Mouse (Mus musculus): ENCODE results near the gene Ganc. TPM values are rescaled to one million over a fixed set of nuclear protein-coding genes. Genes with fewer than 3 reads are reported as not detected.
A peak's percentile ranks its signal among the peaks of the same experiment; 100 is the strongest.

Ganc gene
- polyA plus RNA-seq, 1 experiment from 2014 or later, result 9.8 TPM

- Histone ChIP-seq H3K4me1 (ENCODE audit: control insufficient read depth, insufficient read depth, low read length) (no peaks in the 10 kb centered on the region), H3K36me3 (ENCODE audit: control insufficient read depth, insufficient read depth, low read length) (peaks cover 13% of the 10 kb centered on the region), H3K27me3 (ENCODE audit: control insufficient read depth, insufficient read depth, low read depth, low read length) (no peaks in the 10 kb centered on the region), H3K9ac (ENCODE audit: low read depth, low read length) (no peak overlapping the region), H3K27ac (ENCODE audit: low read length) (no peak overlapping the region), H3K4me3 (ENCODE audit: low read depth, low read length) (no peak overlapping the region), H3K9me3 (replicated peaks; ENCODE audit: control insufficient read depth, low read length, poor library complexity, severe bottlenecking) (no peaks in the 10 kb centered on the region), H3K4me2 (ENCODE audit: low read length) (no peak overlapping the region)
- ATAC-seq, result no peak
Observed at GRCm38 (mm10) chr2:120392406-120392805, 11.3 kb upstream of the Ganc start.

- no peak overlapping the region for H3K4me2 ChIP-seq (ENCODE audit: low read length)
- H3K4me1 ChIP-seq (ENCODE audit: control insufficient read depth, insufficient read depth, low read length), result peaks cover 10% of the 10 kb centered on the region
- peaks cover 4% of the 10 kb centered on the region; the same call in 1 of the 2 replicates for H3K36me3 ChIP-seq (ENCODE audit: control insufficient read depth, insufficient read depth, low read length)
- no peak overlapping the region for H3K4me3 ChIP-seq (ENCODE audit: low read depth, low read length)
- H3K9me3 ChIP-seq (replicated peaks; ENCODE audit: control insufficient read depth, low read length, poor library complexity, severe bottlenecking), result no peaks in the 10 kb centered on the region
- H3K27ac ChIP-seq (ENCODE audit: low read length), result no peak overlapping the region
- H3K9ac ChIP-seq (ENCODE audit: low read depth, low read length), result no peak overlapping the region
- ATAC-seq, result no peak
- 89% methylated on average over 1 of the region's 1 CpGs for WGBS
- H3K27me3 ChIP-seq (ENCODE audit: control insufficient read depth, insufficient read depth, low read depth, low read length), result no peaks in the 10 kb centered on the region
Observed at GRCm38 (mm10) chr2:120397951-120398350, 5.7 kb upstream of the Ganc start.

- Histone ChIP-seq H3K36me3 (ENCODE audit: control insufficient read depth, insufficient read depth, low read length) (no peaks in the 10 kb centered on the region), H3K9ac (ENCODE audit: low read depth, low read length) (no peak overlapping the region; the same call in 1 of the 2 replicates), H3K4me3 (ENCODE audit: low read depth, low read length) (peak overlapping the region; percentile 88; the same call in 1 of the 2 replicates), H3K4me2 (ENCODE audit: low read length) (peak overlapping the region; percentile 69), H3K4me1 (ENCODE audit: control insufficient read depth, insufficient read depth, low read length) (peaks cover 21% of the 10 kb centered on the region), H3K9me3 (replicated peaks; ENCODE audit: control insufficient read depth, low read length, poor library complexity, severe bottlenecking) (no peaks in the 10 kb centered on the region), H3K27ac (ENCODE audit: low read length) (no peak overlapping the region), H3K27me3 (ENCODE audit: control insufficient read depth, insufficient read depth, low read depth, low read length) (no peaks in the 10 kb centered on the region)
- WGBS, result 62% methylated on average over 3 of the region's 3 CpGs
- no peak for ATAC-seq
Observed at GRCm38 (mm10) chr2:120402813-120403212, 883 bp upstream of the Ganc start.

DNA sequence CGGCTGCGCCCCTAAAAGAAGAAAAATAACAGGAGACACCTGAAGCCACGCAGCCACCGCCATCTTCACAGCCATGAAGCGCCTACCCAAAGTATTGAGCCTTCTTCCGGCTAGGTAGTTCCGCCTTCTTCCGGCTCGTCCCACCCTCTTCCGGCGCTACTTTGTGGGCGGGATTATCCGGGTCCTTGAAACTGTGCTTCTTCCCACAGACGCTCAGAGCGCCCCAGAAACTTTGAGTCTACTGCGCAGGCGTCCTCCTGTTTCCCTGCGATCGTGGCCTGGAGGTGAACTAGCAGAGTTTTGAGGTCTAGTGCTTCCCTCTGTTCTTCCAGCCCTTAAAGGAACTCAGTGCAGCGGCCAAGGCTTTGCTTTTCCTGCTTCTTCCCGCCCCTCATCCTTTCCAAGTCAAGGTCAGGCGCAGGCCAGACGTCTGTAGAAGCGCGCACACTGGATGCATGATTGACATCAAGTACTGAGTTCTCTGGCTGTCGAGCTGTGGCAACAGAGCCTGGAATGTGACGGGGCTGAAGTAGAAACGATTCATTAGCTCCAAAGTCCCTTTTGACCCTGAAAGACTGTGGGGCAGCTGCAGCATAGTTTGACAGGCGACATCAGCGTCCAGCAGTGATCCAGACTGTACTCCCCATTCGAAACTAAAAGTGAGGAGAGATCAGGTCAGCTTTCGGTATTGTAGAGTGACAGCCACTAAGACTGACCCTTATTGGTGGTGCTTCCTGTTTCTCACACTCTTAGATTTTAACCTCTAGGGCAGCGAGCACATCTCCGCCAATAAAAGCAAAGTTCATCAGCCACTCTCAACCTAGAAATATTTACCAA is 508 bp downstream of the Ganc start, which contains the start of gene Tmem87a:
Gene Tmem87a, minus strand, starts transcription at position 128 of the 837 bp plus-strand sequence.
- Histone ChIP-seq H3K9me3 (replicated peaks; ENCODE audit: control insufficient read depth, low read length, poor library complexity, severe bottlenecking) (no peaks in the 10 kb centered on the region), H3K4me1 (ENCODE audit: control insufficient read depth, insufficient read depth, low read length) (peaks cover 21% of the 10 kb centered on the region), H3K27ac (ENCODE audit: low read length) (peak within 1 kb of the TSS; percentile 84), H3K27me3 (ENCODE audit: control insufficient read depth, insufficient read depth, low read depth, low read length) (no peaks in the 10 kb centered on the region), H3K4me2 (ENCODE audit: low read length) (peak within 1 kb of the TSS; percentile 86), H3K9ac (ENCODE audit: low read depth, low read length) (peak within 1 kb of the TSS; percentile 73), H3K36me3 (ENCODE audit: control insufficient read depth, insufficient read depth, low read length) (no peaks in the 10 kb centered on the region), H3K4me3 (ENCODE audit: low read depth, low read length) (peak within 1 kb of the TSS; percentile 88)
- ATAC-seq, result peak; percentile 100
- WGBS, result under 1% methylated on average over 34 of the region's 34 CpGs

GRCm38 (mm10) chr2:120404823-120405765 is 1.4 kb downstream of the Ganc start:
- Histone ChIP-seq H3K9ac (ENCODE audit: low read depth, low read length) (peak overlapping the region; percentile 73), H3K4me1 (ENCODE audit: control insufficient read depth, insufficient read depth, low read length) (peaks cover 21% of the 10 kb centered on the region), H3K27me3 (ENCODE audit: control insufficient read depth, insufficient read depth, low read depth, low read length) (no peaks in the 10 kb centered on the region), H3K27ac (ENCODE audit: low read length) (peak overlapping the region; percentile 84), H3K4me3 (ENCODE audit: low read depth, low read length) (peak overlapping the region; percentile 88), H3K4me2 (ENCODE audit: low read length) (peak overlapping the region; percentile 86), H3K36me3 (ENCODE audit: control insufficient read depth, insufficient read depth, low read length) (no peaks in the 10 kb centered on the region), H3K9me3 (replicated peaks; ENCODE audit: control insufficient read depth, low read length, poor library complexity, severe bottlenecking) (no peaks in the 10 kb centered on the region)
- 32% methylated on average over 14 of the region's 14 CpGs for WGBS
- no peak for ATAC-seq

DNA sequence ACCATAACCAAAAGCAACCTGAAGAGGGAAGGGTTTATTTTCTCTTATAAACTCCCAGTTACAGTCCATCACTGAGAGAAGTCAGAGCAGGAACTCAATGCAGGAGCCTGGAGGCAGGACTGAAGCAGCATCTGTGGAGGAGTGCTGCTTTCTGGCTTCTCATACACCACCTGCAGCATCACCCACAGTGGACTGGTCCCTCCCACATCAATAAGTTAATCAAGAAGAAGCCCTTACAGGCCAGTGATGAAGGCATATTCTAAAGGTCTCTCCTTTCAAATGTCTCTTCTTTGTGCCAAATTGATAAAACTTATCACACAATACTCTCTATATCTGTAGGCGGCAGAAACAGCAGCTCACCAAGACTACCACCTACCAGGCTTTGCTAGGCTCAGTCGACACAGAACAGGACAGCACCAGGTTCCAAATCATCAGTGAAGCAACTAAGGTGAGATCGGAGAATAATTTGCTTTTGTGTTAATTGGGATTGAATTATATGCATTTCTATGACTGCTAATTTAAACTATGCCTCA is 7.5 kb downstream of the Ganc start:
- Histone ChIP-seq H3K36me3 (ENCODE audit: control insufficient read depth, insufficient read depth, low read length) (no peaks in the 10 kb centered on the region), H3K4me2 (ENCODE audit: low read length) (no peak overlapping the region), H3K27ac (ENCODE audit: low read length) (no peak overlapping the region), H3K27me3 (ENCODE audit: control insufficient read depth, insufficient read depth, low read depth, low read length) (no peaks in the 10 kb centered on the region), H3K4me1 (ENCODE audit: control insufficient read depth, insufficient read depth, low read length) (no peaks in the 10 kb centered on the region), H3K9ac (ENCODE audit: low read depth, low read length) (no peak overlapping the region), H3K9me3 (replicated peaks; ENCODE audit: control insufficient read depth, low read length, poor library complexity, severe bottlenecking) (no peaks in the 10 kb centered on the region), H3K4me3 (ENCODE audit: low read depth, low read length) (no peak overlapping the region)
- 96% methylated on average over 3 of the region's 3 CpGs for WGBS
- no peak for ATAC-seq

DNA sequence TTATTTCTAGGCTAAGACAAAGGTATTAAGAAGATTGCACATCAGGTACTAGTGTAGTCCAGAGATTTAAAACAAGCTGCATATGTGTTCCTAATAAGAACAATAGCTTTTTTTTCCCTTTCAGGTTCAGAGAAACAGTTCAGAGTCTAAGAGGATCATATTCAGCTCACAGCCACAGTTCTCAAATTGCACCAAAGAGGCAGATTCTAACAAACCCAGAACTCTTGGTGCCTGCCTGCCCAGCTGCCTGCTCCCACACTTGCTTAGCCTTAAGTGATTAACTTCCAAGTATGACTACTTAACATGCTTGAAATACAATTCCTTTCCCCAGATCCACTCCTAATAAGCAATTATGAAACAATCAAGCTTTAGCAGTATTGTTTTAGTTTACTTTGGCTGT is 10.4 kb downstream of the Ganc start:
- no peak overlapping the region for H3K9ac ChIP-seq (ENCODE audit: low read depth, low read length)
- H3K4me1 ChIP-seq (ENCODE audit: control insufficient read depth, insufficient read depth, low read length), result no peaks in the 10 kb centered on the region
- H3K27me3 ChIP-seq (ENCODE audit: control insufficient read depth, insufficient read depth, low read depth, low read length), result no peaks in the 10 kb centered on the region
- no peak overlapping the region for H3K4me2 ChIP-seq (ENCODE audit: low read length)
- no peaks in the 10 kb centered on the region for H3K36me3 ChIP-seq (ENCODE audit: control insufficient read depth, insufficient read depth, low read length)
- H3K27ac ChIP-seq (ENCODE audit: low read length), result no peak overlapping the region
- no peak overlapping the region for H3K4me3 ChIP-seq (ENCODE audit: low read depth, low read length)
- H3K9me3 ChIP-seq (replicated peaks; ENCODE audit: control insufficient read depth, low read length, poor library complexity, severe bottlenecking), result no peaks in the 10 kb centered on the region
- no peak for ATAC-seq

GRCm38 (mm10) chr2:120414738-120415414 is 11.2 kb downstream of the Ganc start:
- Histone ChIP-seq H3K9me3 (replicated peaks; ENCODE audit: control insufficient read depth, low read length, poor library complexity, severe bottlenecking) (no peaks in the 10 kb centered on the region), H3K4me3 (ENCODE audit: low read depth, low read length) (no peak overlapping the region), H3K27me3 (ENCODE audit: control insufficient read depth, insufficient read depth, low read depth, low read length) (no peaks in the 10 kb centered on the region), H3K27ac (ENCODE audit: low read length) (no peak overlapping the region), H3K36me3 (ENCODE audit: control insufficient read depth, insufficient read depth, low read length) (no peaks in the 10 kb centered on the region), H3K4me2 (ENCODE audit: low read length) (no peak overlapping the region), H3K9ac (ENCODE audit: low read depth, low read length) (no peak overlapping the region), H3K4me1 (ENCODE audit: control insufficient read depth, insufficient read depth, low read length) (no peaks in the 10 kb centered on the region)
- ATAC-seq, result no peak
- 59% methylated on average over 1 of the region's 1 CpGs for WGBS
